Mouse (Mus musculus): ENCODE results near the gene Ak4. TPM values are rescaled to one million over a fixed set of nuclear protein-coding genes. Genes with fewer than 3 reads are reported as not detected.

The Ak4 gene
- total and polyA plus RNA-seq, 2 experiments from 2014 or later, result 5.3 to 18.4 TPM

DNA sequence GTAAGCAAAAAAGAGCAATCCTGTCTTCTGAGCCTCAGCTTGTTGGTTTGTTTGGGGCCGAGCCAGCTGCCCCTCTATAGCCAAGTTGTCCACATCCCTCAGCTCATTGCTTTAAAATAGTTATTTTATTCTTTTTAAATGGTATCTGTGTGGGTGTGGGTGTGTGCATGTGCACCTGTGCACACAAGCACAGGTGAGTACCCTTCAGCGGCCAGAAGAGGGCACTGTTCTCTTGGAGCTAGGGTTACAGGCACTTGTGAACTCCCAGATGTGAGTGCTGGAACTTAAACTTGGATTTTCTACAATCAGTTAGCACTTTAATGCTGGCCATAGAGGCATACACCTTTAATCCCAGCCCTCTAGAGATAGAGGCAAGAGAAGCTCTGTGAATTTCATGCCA lies 26.8 kb upstream of the Ak4 start:
- Histone ChIP-seq H3K4me2 (ENCODE audit: low read depth, low read length) (no peak overlapping the region), H3K27me3 (ENCODE audit: control insufficient read depth, insufficient read depth, low read length) (no peaks in the 10 kb centered on the region), H3K4me3 (ENCODE audit: low read depth, low read length) (no peak overlapping the region), H3K36me3 (replicated peaks; ENCODE audit: control insufficient read depth, insufficient read depth, low read length) (no peaks in the 10 kb centered on the region), H3K9me3 (replicated peaks; ENCODE audit: control insufficient read depth, low read length) (no peaks in the 10 kb centered on the region), H3K9ac (replicated peaks; ENCODE audit: low read depth, low read length) (no peak overlapping the region), H3K27ac (ENCODE audit: low read depth) (no peak overlapping the region), H3K4me1 (ENCODE audit: control insufficient read depth, insufficient read depth) (no peaks in the 10 kb centered on the region)
- TF ChIP-seq EP300 (IDR thresholded peaks at IDR 0.05; ENCODE audit: low read depth) (no peak), CTCF (IDR thresholded peaks at IDR 0.05; ENCODE audit: low read depth) (peak; percentile 65)
- 49% methylated on average over 2 of the region's 2 CpGs for WGBS
- peak; percentile 37 for DNase-seq (ENCODE audit: low spot score)
- no peak for ATAC-seq (ENCODE audit: insufficient read depth, low read depth)

DNA sequence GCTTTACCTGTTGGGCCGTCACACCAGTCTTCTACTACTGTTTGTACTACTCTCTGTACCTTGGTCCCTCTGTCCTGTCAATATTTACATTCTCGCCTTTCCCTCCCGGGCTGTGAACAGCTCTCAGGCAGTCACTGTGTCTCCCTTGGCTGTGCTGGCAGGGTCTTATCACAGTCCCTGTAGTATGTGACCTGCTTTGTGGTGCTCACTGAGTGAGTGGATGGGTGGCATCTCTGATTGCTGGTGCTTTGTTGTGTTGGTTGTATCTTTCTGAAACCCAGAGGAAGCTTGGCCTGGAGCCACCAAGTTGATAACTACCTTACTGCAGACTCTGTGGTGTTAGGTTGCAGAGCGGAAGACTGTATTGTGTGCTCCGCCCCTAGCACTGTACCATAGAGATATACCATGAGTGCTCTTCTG lies 25.8 kb upstream of the Ak4 start:
- no peaks in the 10 kb centered on the region for H3K9me3 ChIP-seq (replicated peaks; ENCODE audit: control insufficient read depth, low read length)
- 23% methylated on average over 5 of the region's 5 CpGs for WGBS
- H3K9ac ChIP-seq (replicated peaks; ENCODE audit: low read depth, low read length), result no peak overlapping the region
- DNase-seq (ENCODE audit: low spot score), result peak; percentile 38
- no peak overlapping the region for H3K4me3 ChIP-seq (ENCODE audit: low read depth, low read length)
- no peaks in the 10 kb centered on the region for H3K27me3 ChIP-seq (ENCODE audit: control insufficient read depth, insufficient read depth, low read length)
- ATAC-seq (ENCODE audit: insufficient read depth, low read depth), result peak; percentile 77
- no peaks in the 10 kb centered on the region for H3K36me3 ChIP-seq (replicated peaks; ENCODE audit: control insufficient read depth, insufficient read depth, low read length)
- H3K4me1 ChIP-seq (ENCODE audit: control insufficient read depth, insufficient read depth), result no peaks in the 10 kb centered on the region
- 0 out of 2 replicates have a peak overlapping the region, but pooled peaks have one; percentile 10 for H3K4me2 ChIP-seq (ENCODE audit: low read depth, low read length)
- no peak overlapping the region for H3K27ac ChIP-seq (ENCODE audit: low read depth)
- TF ChIP-seq EP300 (IDR thresholded peaks at IDR 0.05; ENCODE audit: low read depth) (no peak), CTCF (IDR thresholded peaks at IDR 0.05; ENCODE audit: low read depth) (no peak)

DNA sequence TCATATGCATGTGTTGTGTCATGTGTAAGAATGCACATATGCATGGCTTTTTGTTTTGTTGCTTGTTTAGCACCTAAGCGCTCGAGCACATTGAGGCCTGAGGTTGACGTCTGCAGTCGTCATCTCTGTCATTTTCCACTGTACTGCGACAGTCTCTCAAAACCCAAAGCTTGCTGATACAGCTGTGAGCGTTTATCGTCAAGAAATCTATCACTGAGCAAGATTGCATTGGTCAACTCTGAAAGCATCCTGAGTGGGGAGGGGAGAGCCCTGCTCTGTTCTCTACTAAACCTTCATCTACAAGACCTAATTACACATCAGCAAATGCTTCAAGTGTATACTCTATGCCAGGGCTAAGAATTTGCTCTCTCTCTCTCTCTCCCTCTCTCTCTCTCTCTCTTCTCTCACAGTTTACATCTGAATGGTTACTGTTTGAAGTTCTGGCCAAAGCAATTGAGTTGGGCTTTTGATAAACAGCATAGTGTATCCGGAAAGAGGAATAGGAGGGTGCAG lies 24.0 kb upstream of the Ak4 start:
- DNase-seq (ENCODE audit: low spot score), result no peak
- 80% methylated on average over 8 of the region's 8 CpGs for WGBS
- Histone ChIP-seq H3K4me2 (ENCODE audit: low read depth, low read length) (no peak overlapping the region), H3K4me1 (ENCODE audit: control insufficient read depth, insufficient read depth) (no peaks in the 10 kb centered on the region), H3K9me3 (replicated peaks; ENCODE audit: control insufficient read depth, low read length) (no peaks in the 10 kb centered on the region), H3K27me3 (ENCODE audit: control insufficient read depth, insufficient read depth, low read length) (no peaks in the 10 kb centered on the region), H3K9ac (replicated peaks; ENCODE audit: low read depth, low read length) (no peak overlapping the region), H3K4me3 (ENCODE audit: low read depth, low read length) (no peak overlapping the region), H3K36me3 (replicated peaks; ENCODE audit: control insufficient read depth, insufficient read depth, low read length) (no peaks in the 10 kb centered on the region), H3K27ac (ENCODE audit: low read depth) (no peak overlapping the region)
- ATAC-seq (ENCODE audit: insufficient read depth, low read depth), result no peak
- TF ChIP-seq CTCF (IDR thresholded peaks at IDR 0.05; ENCODE audit: low read depth), result no peak
- TF ChIP-seq EP300 (IDR thresholded peaks at IDR 0.05; ENCODE audit: low read depth), result no peak

DNA sequence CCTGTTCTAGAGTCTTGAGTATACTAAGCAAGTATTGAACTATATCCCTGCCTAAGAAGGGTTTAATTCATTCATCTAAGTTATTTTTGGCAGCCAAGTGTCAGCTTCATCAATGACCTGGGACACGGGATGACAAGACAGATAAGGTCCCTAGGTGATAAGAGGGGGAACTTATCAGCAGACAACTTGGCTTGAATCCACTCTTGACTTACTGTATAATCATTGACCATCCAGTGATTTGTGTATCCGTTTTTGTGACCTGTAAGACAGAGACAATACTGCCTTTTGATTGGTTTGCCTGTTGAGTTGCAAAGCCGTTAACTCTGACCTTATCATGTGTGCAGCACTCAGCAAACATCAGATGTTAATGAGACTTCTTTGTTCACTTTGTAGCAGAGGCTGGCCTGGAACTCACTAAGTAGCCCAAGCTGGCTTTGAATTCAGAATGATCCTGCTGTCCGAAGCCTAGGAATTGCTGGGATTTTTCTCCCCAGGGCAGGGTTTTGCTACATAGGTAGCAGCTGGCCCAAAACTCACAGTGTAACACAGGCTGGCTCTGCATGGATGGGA lies 19.0 kb upstream of the Ak4 start:
- no peak overlapping the region for H3K27ac ChIP-seq (ENCODE audit: low read depth)
- H3K4me2 ChIP-seq (ENCODE audit: low read depth, low read length), result no peak overlapping the region
- DNase-seq (ENCODE audit: low spot score) (no peak), ATAC-seq (ENCODE audit: insufficient read depth, low read depth) (no peak)
- H3K4me1 ChIP-seq (ENCODE audit: control insufficient read depth, insufficient read depth), result no peaks in the 10 kb centered on the region
- H3K36me3 ChIP-seq (replicated peaks; ENCODE audit: control insufficient read depth, insufficient read depth, low read length), result no peaks in the 10 kb centered on the region
- H3K27me3 ChIP-seq (ENCODE audit: control insufficient read depth, insufficient read depth, low read length), result no peaks in the 10 kb centered on the region
- no peaks in the 10 kb centered on the region for H3K9me3 ChIP-seq (replicated peaks; ENCODE audit: control insufficient read depth, low read length)
- H3K4me3 ChIP-seq (ENCODE audit: low read depth, low read length), result no peak overlapping the region
- WGBS, result 55% methylated on average over 4 of the region's 4 CpGs
- no peak for TF ChIP-seq EP300 (IDR thresholded peaks at IDR 0.05; ENCODE audit: low read depth)
- TF ChIP-seq CTCF (IDR thresholded peaks at IDR 0.05; ENCODE audit: low read depth), result no peak
- H3K9ac ChIP-seq (replicated peaks; ENCODE audit: low read depth, low read length), result no peak overlapping the region

DNA sequence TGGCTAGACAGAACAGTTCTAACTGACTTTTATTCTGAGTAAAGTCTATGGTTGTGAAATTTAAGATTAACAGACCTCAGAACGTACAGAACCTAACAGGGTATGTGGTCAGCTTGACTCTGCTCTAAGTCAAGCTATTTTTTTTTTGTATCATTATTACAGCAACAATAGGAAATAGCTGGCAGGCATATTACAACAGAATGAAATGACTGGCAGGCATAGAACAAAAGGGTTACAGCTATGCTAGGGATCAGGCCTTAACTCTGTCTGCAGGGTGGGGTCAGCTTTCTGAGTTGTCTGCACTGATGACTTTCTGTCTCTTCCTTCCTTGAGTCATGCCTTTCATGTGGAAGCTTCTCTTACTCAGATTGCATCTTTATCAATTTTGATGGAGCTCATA lies 17.1 kb upstream of the Ak4 start:
- DNase-seq (ENCODE audit: low spot score) (no peak), ATAC-seq (ENCODE audit: insufficient read depth, low read depth) (no peak)
- 91% methylated on average over 1 of the region's 1 CpGs for WGBS
- H3K27me3 ChIP-seq (ENCODE audit: control insufficient read depth, insufficient read depth, low read length), result no peaks in the 10 kb centered on the region
- no peaks in the 10 kb centered on the region for H3K4me1 ChIP-seq (ENCODE audit: control insufficient read depth, insufficient read depth)
- no peak for TF ChIP-seq CTCF (IDR thresholded peaks at IDR 0.05; ENCODE audit: low read depth)
- no peak for TF ChIP-seq EP300 (IDR thresholded peaks at IDR 0.05; ENCODE audit: low read depth)
- H3K4me2 ChIP-seq (ENCODE audit: low read depth, low read length), result no peak overlapping the region
- H3K9ac ChIP-seq (replicated peaks; ENCODE audit: low read depth, low read length), result no peak overlapping the region
- H3K27ac ChIP-seq (ENCODE audit: low read depth), result no peak overlapping the region
- H3K9me3 ChIP-seq (replicated peaks; ENCODE audit: control insufficient read depth, low read length), result no peaks in the 10 kb centered on the region
- no peak overlapping the region for H3K4me3 ChIP-seq (ENCODE audit: low read depth, low read length)
- no peaks in the 10 kb centered on the region for H3K36me3 ChIP-seq (replicated peaks; ENCODE audit: control insufficient read depth, insufficient read depth, low read length)

DNA sequence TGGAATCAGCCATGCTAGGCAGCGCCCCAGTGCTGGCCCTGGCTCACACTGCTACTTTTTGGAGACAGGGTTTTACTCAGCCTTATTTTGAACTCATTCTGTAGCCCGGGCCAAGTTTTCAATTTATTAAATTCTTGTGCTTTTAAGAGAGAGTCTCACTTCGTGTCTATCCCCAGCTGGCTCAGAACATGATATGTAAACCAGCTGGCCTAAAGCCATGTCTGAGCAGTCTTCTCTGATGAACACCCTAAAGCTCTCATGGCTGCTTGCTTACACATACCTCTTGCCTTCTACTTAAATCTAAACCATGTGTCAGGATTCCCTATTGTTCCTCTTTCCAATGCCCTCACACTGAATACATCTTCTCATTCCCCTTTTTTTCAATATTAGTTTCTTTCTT lies 14.2 kb upstream of the Ak4 start:
- H3K27me3 ChIP-seq (ENCODE audit: control insufficient read depth, insufficient read depth, low read length), result no peaks in the 10 kb centered on the region
- TF ChIP-seq EP300 (IDR thresholded peaks at IDR 0.05; ENCODE audit: low read depth), result no peak
- no peak for TF ChIP-seq CTCF (IDR thresholded peaks at IDR 0.05; ENCODE audit: low read depth)
- H3K4me3 ChIP-seq (ENCODE audit: low read depth, low read length), result no peak overlapping the region
- H3K4me2 ChIP-seq (ENCODE audit: low read depth, low read length), result no peak overlapping the region
- no peak overlapping the region for H3K27ac ChIP-seq (ENCODE audit: low read depth)
- H3K9ac ChIP-seq (replicated peaks; ENCODE audit: low read depth, low read length), result no peak overlapping the region
- H3K9me3 ChIP-seq (replicated peaks; ENCODE audit: control insufficient read depth, low read length), result no peaks in the 10 kb centered on the region
- DNase-seq (ENCODE audit: low spot score), result no peak
- H3K4me1 ChIP-seq (ENCODE audit: control insufficient read depth, insufficient read depth), result no peaks in the 10 kb centered on the region
- no peak for ATAC-seq (ENCODE audit: insufficient read depth, low read depth)
- 64% methylated on average over 3 of the region's 3 CpGs for WGBS
- H3K36me3 ChIP-seq (replicated peaks; ENCODE audit: control insufficient read depth, insufficient read depth, low read length), result no peaks in the 10 kb centered on the region

All from heart, postnatal 0 days (tissue).